Mouse (Mus musculus) liver, adult 2 months (tissue): Measurements from ENCODE around the gene Traf3ip1. TPM values are rescaled to one million over a fixed set of nuclear protein-coding genes. Genes with fewer than 3 reads are reported as not detected.
A peak's percentile ranks its signal among the peaks of the same experiment; 100 is the strongest.

Experiments
- DNase-seq: peaks from one replicate; pipeline ENCODE4 v3.0.0-alpha.2; 2011; ENCODE audit warnings: low read depth, low spot score; ENCODE audit errors: extremely low read depth
- H3K27ac ChIP-seq: fragments of 200-500 bp; replicated peaks from 2 replicates; pipeline ENCODE4 v1.5.1; 2012; ENCODE audit warnings: low read depth, mild to moderate bottlenecking, control low read depth, inconsistent platforms, low read length; ENCODE audit not compliant: insufficient read depth
- H3K27me3 ChIP-seq: fragments of 200-500 bp; 2 replicates; pipeline ENCODE4 v1.6.1; 2012; ENCODE audit warnings: mild to moderate bottlenecking, moderate library complexity, low read length, inconsistent platforms; ENCODE audit not compliant: control insufficient read depth, insufficient read depth
- H3K36me3 ChIP-seq: fragments of 200-500 bp; 2 replicates; pipeline ENCODE4 v1.6.1; 2012; ENCODE audit warnings: low read length, inconsistent platforms; ENCODE audit not compliant: control insufficient read depth, insufficient read depth
- H3K4me1 ChIP-seq: fragments of 200-500 bp; 2 replicates; pipeline ENCODE4 v1.6.1; 2011; ENCODE audit warnings: low read length; ENCODE audit not compliant: control insufficient read depth, insufficient read depth
- H3K4me3 ChIP-seq: fragments of 200-500 bp; 2 replicates; pipeline ENCODE4 v1.5.1; 2011; ENCODE audit warnings: low read depth, mild to moderate bottlenecking, control low read depth, low read length, moderate library complexity; ENCODE audit not compliant: insufficient read depth
- H3K79me2 ChIP-seq: fragments of 200-500 bp; 2 replicates; pipeline ENCODE4 v1.6.1; 2012; ENCODE audit warnings: inconsistent platforms, mild to moderate bottlenecking, low read length, moderate library complexity; ENCODE audit not compliant: control insufficient read depth, insufficient read depth
- H3K9ac ChIP-seq: fragments of 200-500 bp; 2 replicates; pipeline ENCODE4 v1.6.1; 2012; ENCODE audit warnings: low read depth, mild to moderate bottlenecking, control low read depth, inconsistent platforms, low read length
- CTCF ChIP-seq: fragments of 200-500 bp; IDR thresholded peaks from 2 replicates; pipeline ENCODE4 v1.5.1; 2011; ENCODE audit warnings: low read depth, low read length, control low read depth
- POLR2A ChIP-seq: fragments of 200-500 bp; IDR thresholded peaks from 2 replicates; pipeline ENCODE4 v1.6.1; 2011; ENCODE audit warnings: low read length, control low read depth; ENCODE audit not compliant: insufficient read depth; ENCODE audit errors: extremely low read depth
- WGBS: fragments of 180-500 bp; shearing (Covaris S2); methylation state at CpG from one replicate; pipeline ENCODE4 v1.1.7; 2018; 5-methylcytosine and 5-hydroxymethylcytosine counted together
- polyA plus RNA-seq: library from polyadenylated mRNA; depleted of rRNA; stranded (reverse); fragments of >200 nt; gene quantifications from 2 replicates; pipeline ENCODE4 v1.2.3, GENCODE M21; 2012
- total RNA-seq: library from RNA; depleted of rRNA; stranded (reverse); fragments of >200 nt; gene quantifications from 2 replicates; pipeline ENCODE4 v1.2.3, GENCODE M21; 2014

Gene Traf3ip1
- total and polyA plus RNA-seq, 2 experiments, result 3.6 to 3.8 TPM

DNA sequence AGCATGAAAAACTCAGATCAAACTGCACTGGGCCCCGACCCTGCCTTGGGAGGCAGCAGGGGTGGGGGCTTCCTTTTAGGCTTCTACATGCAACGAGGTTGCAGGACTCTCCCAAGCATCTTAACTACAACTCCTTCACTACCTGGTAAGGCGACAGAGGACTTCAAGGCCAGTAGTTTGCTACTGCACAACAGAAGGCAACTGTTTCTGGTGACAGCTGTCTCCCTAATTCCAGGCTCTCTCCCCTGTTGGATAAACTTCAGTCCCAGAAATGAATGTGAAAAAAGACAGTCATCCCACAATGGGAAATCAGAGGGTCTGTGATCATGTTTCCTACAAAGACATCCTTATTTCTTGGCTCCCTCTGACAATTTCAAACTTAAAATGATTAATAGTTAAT is 9.0 kb upstream of the Traf3ip1 start:
- TF ChIP-seq CTCF (no peak), POLR2A (no peak)

DNA sequence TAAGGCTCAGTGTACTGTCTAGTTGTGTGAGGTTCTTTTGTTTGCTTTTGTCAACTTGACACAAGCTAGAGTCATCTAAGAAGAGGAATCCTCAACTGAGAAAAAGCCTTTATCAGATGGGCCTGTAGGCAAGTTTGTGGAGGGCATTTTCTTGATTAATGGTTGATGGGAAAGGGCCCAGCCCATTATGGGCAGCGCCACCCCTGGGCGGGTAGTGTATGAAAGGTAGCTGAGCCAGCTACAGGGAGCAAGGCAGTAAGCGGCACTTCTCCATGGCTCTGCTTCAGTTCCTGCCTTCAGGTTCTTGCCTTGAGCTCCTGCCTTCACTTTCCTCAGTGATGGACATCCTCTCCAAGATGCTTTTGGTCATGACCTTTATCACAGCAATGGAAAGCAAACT is 8.3 kb upstream of the Traf3ip1 start:
- WGBS, result 98% methylated on average over 3 of the region's 3 CpGs
- Histone ChIP-seq H3K27ac (no peak overlapping the region), H3K4me3 (no peak overlapping the region), H3K36me3 (no peaks in the 10 kb centered on the region), H3K79me2 (no peaks in the 10 kb centered on the region), H3K27me3 (no peaks in the 10 kb centered on the region), H3K4me1 (no peaks in the 10 kb centered on the region; the same call in 1 of the 2 replicates), H3K9ac (no peak overlapping the region)
- DNase-seq, result no peak
- TF ChIP-seq POLR2A (no peak), CTCF (no peak)

More for the DNA sequence above, 9.0 kb upstream of the Traf3ip1 start:
- Histone ChIP-seq H3K36me3 (no peaks in the 10 kb centered on the region), H3K79me2 (no peaks in the 10 kb centered on the region), H3K27ac (no peak overlapping the region), H3K4me3 (no peak overlapping the region), H3K9ac (no peak overlapping the region), H3K4me1 (no peaks in the 10 kb centered on the region; the same call in 1 of the 2 replicates), H3K27me3 (no peaks in the 10 kb centered on the region)
- WGBS, result 82% methylated on average over 3 of the region's 3 CpGs
- DNase-seq, result no peak

DNA sequence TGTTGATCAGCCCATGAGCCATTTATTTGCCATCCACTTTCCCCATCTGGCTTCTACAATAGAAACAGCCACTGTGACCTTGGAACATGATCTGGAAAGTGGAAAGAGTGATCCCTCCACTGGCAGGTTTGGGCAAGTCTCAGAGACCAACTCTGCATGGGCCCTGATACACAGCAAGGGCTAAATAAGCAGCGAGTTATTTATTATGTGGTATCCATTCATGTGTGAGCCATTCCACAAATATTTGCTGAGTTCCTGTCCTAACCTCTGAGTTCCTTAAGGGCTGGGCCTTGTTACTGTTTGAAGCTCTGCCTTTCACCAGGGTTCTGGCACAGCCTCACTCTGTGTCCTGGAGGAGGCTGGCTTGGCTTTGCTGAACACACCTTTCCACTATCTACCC is 4.1 kb upstream of the Traf3ip1 start:
- DNase-seq, result peak; percentile 22

DNA sequence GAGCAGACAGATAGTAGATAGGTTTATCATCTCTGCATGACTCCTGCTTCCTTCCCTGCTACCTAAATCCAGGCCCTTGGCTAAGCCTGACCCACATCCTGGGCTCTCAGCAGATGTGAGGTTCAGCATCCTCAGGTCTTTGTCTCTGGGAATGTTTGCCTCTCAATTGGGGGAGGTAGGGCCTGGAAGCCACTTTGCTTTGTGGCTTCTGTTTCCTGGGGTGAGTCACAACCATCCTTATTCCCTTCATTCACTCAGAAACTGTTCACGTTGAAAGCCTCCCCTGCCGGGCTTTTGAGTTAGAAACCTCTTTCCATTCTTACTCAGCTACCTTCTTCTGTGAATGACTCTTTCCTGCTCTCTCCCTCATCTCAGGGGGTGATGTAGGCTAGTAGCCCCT is 1.7 kb upstream of the Traf3ip1 start:
- H3K4me1 ChIP-seq, result peaks cover 8% of the 10 kb centered on the region
- no peaks in the 10 kb centered on the region for H3K36me3 ChIP-seq
- H3K27me3 ChIP-seq, result no peaks in the 10 kb centered on the region
- TF ChIP-seq CTCF (no peak), POLR2A (no peak)
- WGBS, result 81% methylated on average over 2 of the region's 2 CpGs
- H3K79me2 ChIP-seq, result peaks cover 15% of the 10 kb centered on the region; the same call in 1 of the 2 replicates
- no peak overlapping the region for H3K4me3 ChIP-seq
- no peak for DNase-seq
- H3K27ac ChIP-seq, result no peak overlapping the region
- H3K9ac ChIP-seq, result no peak overlapping the region

More for the DNA sequence above, 4.1 kb upstream of the Traf3ip1 start:
- WGBS, result 18% methylated on average over 1 of the region's 1 CpGs
- TF ChIP-seq CTCF (no peak), POLR2A (no peak)
- no peak overlapping the region for H3K9ac ChIP-seq
- peaks cover 8% of the 10 kb centered on the region; the same call in 1 of the 2 replicates for H3K79me2 ChIP-seq
- H3K27ac ChIP-seq, result no peak overlapping the region
- no peaks in the 10 kb centered on the region for H3K36me3 ChIP-seq
- H3K4me1 ChIP-seq, result peaks cover 4% of the 10 kb centered on the region
- no peaks in the 10 kb centered on the region for H3K27me3 ChIP-seq
- H3K4me3 ChIP-seq, result no peak overlapping the region

- Histone ChIP-seq H3K27me3 (no peaks in the 10 kb centered on the region), H3K27ac (no peak overlapping the region), H3K9ac (no peak overlapping the region), H3K36me3 (no peaks in the 10 kb centered on the region), H3K79me2 (peaks cover 15% of the 10 kb centered on the region; the same call in 1 of the 2 replicates), H3K4me1 (peaks cover 8% of the 10 kb centered on the region), H3K4me3 (no peak overlapping the region)
- 47% methylated on average over 3 of the region's 3 CpGs for WGBS
- DNase-seq, result no peak
- no peak for TF ChIP-seq POLR2A
- no peak for TF ChIP-seq CTCF
These were observed 509 bp upstream of the Traf3ip1 start for GRCm38 (mm10) chr1:91493938-91494337.

DNA sequence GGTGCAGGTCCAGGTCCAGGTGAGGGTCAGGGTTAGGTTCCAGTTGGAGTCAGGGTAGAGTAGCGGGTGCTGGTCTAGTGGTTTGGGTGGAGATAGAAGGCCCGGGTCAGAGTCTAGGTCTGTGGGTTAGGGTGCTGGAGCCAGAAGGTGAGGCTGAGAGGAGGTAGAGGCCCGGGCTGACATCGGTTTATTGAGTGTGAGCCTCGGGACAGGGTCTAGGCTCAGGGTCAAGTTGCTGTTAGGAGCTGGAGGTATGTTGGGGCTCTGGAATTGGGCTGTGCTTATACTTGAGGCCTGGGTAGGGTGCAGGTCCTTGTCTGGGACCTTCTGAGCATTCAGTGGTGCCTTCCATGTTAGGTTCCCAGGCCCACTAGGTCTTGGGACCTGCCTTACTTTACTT is 874 bp downstream of the Traf3ip1 start:
- H3K79me2 ChIP-seq, result peaks cover 15% of the 10 kb centered on the region; the same call in 1 of the 2 replicates
- DNase-seq, result no peak
- H3K4me3 ChIP-seq, result peak overlapping the region; percentile 93
- H3K4me1 ChIP-seq, result peaks cover 8% of the 10 kb centered on the region
- H3K27me3 ChIP-seq, result no peaks in the 10 kb centered on the region
- WGBS, result 21% methylated on average over 5 of the region's 5 CpGs
- no peaks in the 10 kb centered on the region for H3K36me3 ChIP-seq
- no peak overlapping the region for H3K27ac ChIP-seq
- H3K9ac ChIP-seq, result peak overlapping the region; percentile 82
- no peak for TF ChIP-seq CTCF
